Mouse (Mus musculus): ENCODE measurements around the gene Krt6b. TPM values are rescaled to one million over a fixed set of nuclear protein-coding genes. Genes with fewer than 3 reads are reported as not detected.

The Krt6b gene
- total RNA-seq, 2 experiments from 2014 or later = not detected

Small RNA genes within 50 kb of the gene (microRNA-seq; reads per million reads assigned to microRNA genes)
- not detected for gene Gm44323
- gene Gm44342 = not detected
- gene Gm44383 = not detected
- gene Gm44479 = not detected

Other genes with a start within 250 kb of the Krt6b start
- gene Krt87, start 241.5 kb downstream of the Krt6b start, total RNA-seq (2021) = not detected
- gene Krt88, start 232.5 kb downstream of the Krt6b start, total RNA-seq (2021) = not detected
- gene Krt81, start 216.5 kb downstream of the Krt6b start, total RNA-seq (2021) = not detected
- gene Krt86, start 206.8 kb downstream of the Krt6b start, total RNA-seq (2021) = not detected
- not detected for gene Krt83, start 188.8 kb downstream of the Krt6b start, total RNA-seq (2021)
- gene Gm49425, start 163.0 kb downstream of the Krt6b start, total RNA-seq (2021) = not detected
- gene Krt84, start 147.5 kb downstream of the Krt6b start, total RNA-seq (2021) = not detected
- not detected for gene Krt82, start 129.6 kb downstream of the Krt6b start, total RNA-seq (2021)
- gene Krt90, start 117.3 kb downstream of the Krt6b start, total RNA-seq (2021) = not detected
- not detected for gene Krt75, start 106.4 kb downstream of the Krt6b start, total RNA-seq (2021)
- gene Gm5414, start 52.1 kb downstream of the Krt6b start, total RNA-seq (2021) = not detected
- not detected for gene Gm5478, start 32.9 kb downstream of the Krt6b start, total RNA-seq (2021)
- not detected for gene Krt6a, start 14.0 kb upstream of the Krt6b start, total RNA-seq (2021)
- gene Krt5, start 32.6 kb upstream of the Krt6b start, total RNA-seq (2021) = under 1 TPM in 1 of 2 experiments, not detected in 1; 0.09 TPM
- gene Krt71, start 62.8 kb upstream of the Krt6b start, total RNA-seq (2021) = under 1 TPM in 1 of 2 experiments, not detected in 1; 0.14 TPM
- gene Krt72, start 106.2 kb upstream of the Krt6b start, total RNA-seq (2021) = not detected
- gene Krt73, start 122.1 kb upstream of the Krt6b start, total RNA-seq (2021) = not detected
- not detected for gene Krt2, start 137.9 kb upstream of the Krt6b start, total RNA-seq (2021)
- not detected for gene Krt1, start 170.5 kb upstream of the Krt6b start, total RNA-seq (2021)
- gene Krt77, start 189.4 kb upstream of the Krt6b start, total RNA-seq (2021) = not detected
- not detected for gene Krt76, start 212.6 kb upstream of the Krt6b start, total RNA-seq (2021)
- not detected for gene Krt4, start 244.4 kb upstream of the Krt6b start, total RNA-seq (2021)

Measured in gastrocnemius, adult 18-20 months (tissue).